8 mouse cellular contexts compared by ENCODE assay signal in the genomic region with DNA sequence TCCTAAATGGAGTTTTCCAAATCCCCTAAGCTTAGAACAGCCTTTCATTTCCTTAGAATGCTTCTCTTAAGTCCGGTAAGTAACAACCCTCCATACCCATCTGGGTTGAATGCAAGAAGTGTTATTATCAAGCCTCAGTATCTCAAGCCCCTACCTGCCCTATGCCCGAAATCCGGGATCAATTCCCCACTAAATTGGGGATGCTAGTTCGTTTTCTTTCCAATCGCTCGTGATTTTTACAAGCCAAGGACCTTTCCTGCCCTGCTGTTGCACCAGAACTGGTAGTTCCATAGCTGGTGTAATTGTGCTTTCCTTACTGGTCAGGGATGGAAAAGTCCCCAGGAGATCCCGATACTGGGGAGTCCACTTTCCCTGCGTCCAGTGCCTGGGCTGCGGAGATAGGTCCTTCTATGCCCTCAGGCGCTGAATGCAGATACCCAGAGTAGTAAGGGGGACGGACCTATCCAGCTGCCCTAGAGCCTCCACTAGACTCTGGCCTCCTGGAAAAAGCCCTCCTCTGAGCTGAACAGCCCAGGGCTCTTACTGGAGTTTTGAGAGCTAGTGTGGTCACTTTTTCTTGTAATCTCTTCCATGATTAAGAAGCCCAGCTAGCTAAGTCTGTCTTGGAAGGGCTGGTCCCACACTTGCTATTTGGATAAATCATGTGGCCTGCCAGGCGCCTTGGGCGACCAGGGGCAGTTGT. TPM values are rescaled to one million over a fixed set of nuclear protein-coding genes. Genes with fewer than 3 reads are reported as not detected.
DNase-seq lines count a peak whose midpoint lies in the region; ATAC-seq and TF ChIP-seq lines count a peak whose summit lies in the region.

No protein-coding gene starts in this region.

- H3K9ac ChIP-seq in kidney, embryonic 15.5 days, result peak overlapping the region; percentile 37
- peak overlapping the region; percentile 87 for H3K9ac ChIP-seq in forebrain, embryonic 13.5 days
- no peak overlapping the region for H3K9ac ChIP-seq in intestine, postnatal 0 days (ENCODE audit: low read depth, low read length)
- peak overlapping the region; percentile 87 for H3K9ac ChIP-seq in neural tube, embryonic 14.5 days (replicated peaks; ENCODE audit: low read depth, low read length)

- peak overlapping the region; percentile 88 for H3K4me2 ChIP-seq in kidney, embryonic 15.5 days
- H3K4me2 ChIP-seq in forebrain, embryonic 13.5 days, result peak overlapping the region; percentile 86
- peak overlapping the region; percentile 94 for H3K4me2 ChIP-seq in intestine, postnatal 0 days (replicated peaks; ENCODE audit: low read depth)
- peak overlapping the region; percentile 82 for H3K4me2 ChIP-seq in neural tube, embryonic 14.5 days (ENCODE audit: low read depth, low read length)

- WGBS in kidney, embryonic 15.5 days, result 4% methylated on average over 13 of the region's 13 CpGs
- 6% methylated on average over 13 of the region's 13 CpGs for WGBS in forebrain, embryonic 13.5 days
- WGBS in intestine, postnatal 0 days, result 17% methylated on average over 13 of the region's 13 CpGs
- WGBS in neural tube, embryonic 14.5 days, result 2% methylated on average over 13 of the region's 13 CpGs

- H3K9me3 ChIP-seq in kidney, embryonic 15.5 days (replicated peaks), result no peaks in the 10 kb centered on the region
- H3K9me3 ChIP-seq in forebrain, embryonic 13.5 days (replicated peaks), result no peaks in the 10 kb centered on the region
- no peaks in the 10 kb centered on the region for H3K9me3 ChIP-seq in intestine, postnatal 0 days (ENCODE audit: control insufficient read depth)
- no peaks in the 10 kb centered on the region for H3K9me3 ChIP-seq in neural tube, embryonic 14.5 days (ENCODE audit: control insufficient read depth, low read length)

- peak overlapping the region; percentile 86 for H3K4me3 ChIP-seq in kidney, embryonic 15.5 days (replicated peaks)
- peak overlapping the region; percentile 79 for H3K4me3 ChIP-seq in forebrain, embryonic 13.5 days
- peak overlapping the region; percentile 71 for H3K4me3 ChIP-seq in intestine, postnatal 0 days (ENCODE audit: low read depth, low read length)
- H3K4me3 ChIP-seq in neural tube, embryonic 14.5 days (ENCODE audit: low read depth, low read length), result peak overlapping the region; percentile 85

- TF ChIP-seq CTCF in intestine, postnatal 0 days (IDR thresholded peaks at IDR 0.05; ENCODE audit: low read depth), result no peak

- no peak for DNase-seq in kidney, adult 11 months
- DNase-seq in R1 (ENCODE audit: low read depth, low spot score), result peak; percentile 1
- no peak for DNase-seq in cerebellum, adult 9-11 months

- peak overlapping the region; percentile 74; the same call in 1 of the 2 replicates for H3K27ac ChIP-seq in kidney, embryonic 15.5 days
- H3K27ac ChIP-seq in forebrain, embryonic 13.5 days, result no peak overlapping the region
- H3K27ac ChIP-seq in intestine, postnatal 0 days (ENCODE audit: low read depth, low read length), result no peak overlapping the region
- H3K27ac ChIP-seq in neural tube, embryonic 14.5 days (ENCODE audit: low read depth, low read length), result peak overlapping the region; percentile 24; the same call in 1 of the 2 replicates

- peaks cover 45% of the 10 kb centered on the region for H3K4me1 ChIP-seq in kidney, embryonic 15.5 days
- peaks cover 49% of the 10 kb centered on the region for H3K4me1 ChIP-seq in forebrain, embryonic 13.5 days
- H3K4me1 ChIP-seq in intestine, postnatal 0 days (replicated peaks; ENCODE audit: control insufficient read depth, insufficient read depth, low read length), result 0 out of 2 replicates have a peak, but pooled peaks cover 5% of the 10 kb centered on the region
- peaks cover 4% of the 10 kb centered on the region; the same call in 1 of the 2 replicates for H3K4me1 ChIP-seq in neural tube, embryonic 14.5 days (ENCODE audit: control insufficient read depth, insufficient read depth, low read length)

- no peaks in the 10 kb centered on the region for H3K36me3 ChIP-seq in kidney, embryonic 15.5 days
- H3K36me3 ChIP-seq in forebrain, embryonic 13.5 days (ENCODE audit: poor library complexity, severe bottlenecking), result no peaks in the 10 kb centered on the region
- H3K36me3 ChIP-seq in intestine, postnatal 0 days (ENCODE audit: control insufficient read depth, insufficient read depth), result no peaks in the 10 kb centered on the region
- no peaks in the 10 kb centered on the region for H3K36me3 ChIP-seq in neural tube, embryonic 14.5 days (ENCODE audit: control insufficient read depth, insufficient read depth, low read length)

- no peak for ATAC-seq in kidney, embryonic 15.5 days (replicated peaks; ENCODE audit: low FRiP score)
- ATAC-seq in forebrain, embryonic 13.5 days, result no peak
- no peak for ATAC-seq in intestine, postnatal 0 days
- ATAC-seq in neural tube, embryonic 14.5 days (ENCODE audit: low read depth), result no peak
- no peak for ATAC-seq in inflammation-experienced regulatory T-cells, adult 6 months

- peaks cover 15% of the 10 kb centered on the region for H3K27me3 ChIP-seq in kidney, embryonic 15.5 days
- H3K27me3 ChIP-seq in forebrain, embryonic 13.5 days, result peaks cover 15% of the 10 kb centered on the region
- peaks cover 44% of the 10 kb centered on the region for H3K27me3 ChIP-seq in intestine, postnatal 0 days (replicated peaks; ENCODE audit: control insufficient read depth, insufficient read depth, low read length)
- 0 out of 2 replicates have a peak, but pooled peaks cover 3% of the 10 kb centered on the region for H3K27me3 ChIP-seq in neural tube, embryonic 14.5 days (ENCODE audit: control insufficient read depth, insufficient read depth, low read length)

RNA-seq across cellular contexts. Expression of gene Flrt2, which starts 1.1 kb away (rescaled TPM):
- 35.4 and 37.0 TPM in 2 replicates for polyA plus RNA-seq in kidney, embryonic 15.5 days (2015; fragmentation: Nextera tagmentation; extraction: Ambion mirVana)
- 23.4 and 25.3 TPM in 2 replicates for polyA plus RNA-seq in forebrain, embryonic 13.5 days (2015; fragmentation: Nextera tagmentation; extraction: Ambion mirVana)
- 2.8 and 3.5 TPM in 2 replicates for polyA plus RNA-seq in intestine, postnatal 0 days (2015; fragmentation: Nextera tagmentation; extraction: Ambion mirVana)
- polyA plus RNA-seq in neural tube, embryonic 14.5 days (2014; fragmentation: Nextera tagmentation; extraction: Ambion mirVana), result 30.1 and 36.7 TPM in 2 replicates
- under 1 TPM in 2 of 3 experiments, not detected in 1; 0.12 to 0.13 TPM for polyA plus RNA-seq in inflammation-experienced regulatory T-cells, adult 6 months (2017; shearing (Covaris generic))

Comparison
In these comparisons a context has a peak if more than half of its experiments do, and no peak if none do; other contexts are left out.
1. H3K27ac ChIP-seq: peak in kidney, embryonic 15.5 days (single experiment) and neural tube, embryonic 14.5 days (single experiment); none in forebrain, embryonic 13.5 days (single experiment) and intestine, postnatal 0 days (single experiment).
2. Peak in every context shown above with its lines, with median percentiles within 50 percentile points of each other: H3K4me2 ChIP-seq and H3K4me3 ChIP-seq.